ENCODE assay signal across 8 mouse cellular contexts in genomic region chr16:92158021-92158455, GRCm38 (mm10).
DNase-seq lines count a peak whose midpoint lies in the region; ATAC-seq and TF ChIP-seq lines count a peak whose summit lies in the region.

No protein-coding gene starts in this region.

- H3K9ac ChIP-seq in intestine, embryonic 14.5 days (ENCODE audit: low read length), result peak overlapping the region; percentile 53

- intact Hi-C loops in left cerebral cortex, adult 2 months (cut with DNase I), result loop anchor here (5.0 to 10.0 kb wide), 2 partner anchors 101 to 223 kb away; partner anchors contain the start of genes Gm49711, Mrps6 and Slc5a3

- H3K4me2 ChIP-seq in intestine, embryonic 14.5 days (ENCODE audit: low read length), result peak overlapping the region; percentile 71

- peak; percentile 38 for ATAC-seq in frontal cortex, adult (ENCODE audit: low TSS enrichment)
- peak; percentile 63 for ATAC-seq in intestine, embryonic 14.5 days (replicated peaks; ENCODE audit: low FRiP score, low TSS enrichment, low read depth)

- DNase-seq in NIH3T3 (ENCODE audit: low read depth), result peak; percentile 8
- peak; percentile 70 for DNase-seq in cerebellum, adult 8-10 months
- DNase-seq in intestine, embryonic 14.5 days (ENCODE audit: low spot score), result peak; percentile 72
- peak; percentile 37 to 53 for DNase-seq in left cerebral cortex, adult 2 months (ENCODE audit: extremely low spot score in 1 of 2, low spot score in 2 of 2)
- peak; percentile 39 for DNase-seq in lung, postnatal 14 days
- no peak for DNase-seq in spleen, postnatal 4 days (ENCODE audit: low spot score in 2 of 2)

- no peak for TF ChIP-seq CTCF in left cerebral cortex, adult 2 months (IDR thresholded peaks at IDR 0.05)
- TF ChIP-seq CTCF in small intestine, adult 2 months (IDR thresholded peaks at IDR 0.05; ENCODE audit: extremely low read depth, insufficient read length, insufficient replicate concordance, low read depth, low read length), result no peak

- no peaks in the 10 kb centered on the region for H3K36me3 ChIP-seq in intestine, embryonic 14.5 days (ENCODE audit: control insufficient read depth, insufficient read depth, low read length)
- no peaks in the 10 kb centered on the region for H3K36me3 ChIP-seq in small intestine, adult 2 months (ENCODE audit: control insufficient read depth, insufficient read depth, low read length)

- H3K9me3 ChIP-seq in intestine, embryonic 14.5 days (ENCODE audit: control insufficient read depth, low read length), result no peaks in the 10 kb centered on the region

- no peaks in the 10 kb centered on the region for H3K27me3 ChIP-seq in intestine, embryonic 14.5 days (replicated peaks; ENCODE audit: control insufficient read depth, insufficient read depth, low read length)
- H3K27me3 ChIP-seq in small intestine, adult 2 months (ENCODE audit: control insufficient read depth, insufficient read depth, low read length), result no peaks in the 10 kb centered on the region

- H3K27ac ChIP-seq in intestine, embryonic 14.5 days (ENCODE audit: low read depth), result peak overlapping the region; percentile 65; the same call in 1 of the 2 replicates
- H3K27ac ChIP-seq in left cerebral cortex, adult 2 months, result peak overlapping the region; percentile 89
- H3K27ac ChIP-seq in small intestine, adult 2 months (ENCODE audit: insufficient read depth, low read depth, low read length), result no peak overlapping the region

- TF ChIP-seq POLR2A in small intestine, adult 2 months (IDR thresholded peaks at IDR 0.05; ENCODE audit: low read depth, low read length), result no peak

- peaks cover 15% of the 10 kb centered on the region; the same call in 1 of the 2 replicates for H3K4me1 ChIP-seq in intestine, embryonic 14.5 days (replicated peaks; ENCODE audit: control insufficient read depth, insufficient read depth, low read length)
- H3K4me1 ChIP-seq in small intestine, adult 2 months (ENCODE audit: control insufficient read depth, insufficient read depth, insufficient read length, low read length), result peaks cover 5% of the 10 kb centered on the region

- 2% methylated on average over 14 of the region's 14 CpGs for WGBS in intestine, embryonic 14.5 days
- 5% methylated on average over 14 of the region's 14 CpGs for WGBS in small intestine, adult 2 months

- peak overlapping the region; percentile 51 for H3K4me3 ChIP-seq in intestine, embryonic 14.5 days (ENCODE audit: low read depth, low read length)
- peak overlapping the region; percentile 43 for H3K4me3 ChIP-seq in left cerebral cortex, adult 2 months
- peak overlapping the region; percentile 57; the same call in 1 of the 2 replicates for H3K4me3 ChIP-seq in small intestine, adult 2 months (ENCODE audit: low read depth, low read length)

Comparison
In these comparisons a context has a peak if more than half of its experiments do, and no peak if none do; other contexts are left out.
1. DNase-seq: peak in NIH3T3 (single experiment), cerebellum, adult 8-10 months (single experiment), intestine, embryonic 14.5 days (single experiment), left cerebral cortex, adult 2 months (2 of 2) and lung, postnatal 14 days (single experiment); none in spleen, postnatal 4 days (0 of 2).
2. Peak in every context shown above with its lines, with median percentiles within 50 percentile points of each other: H3K4me3 ChIP-seq.